Mouse (Mus musculus) hindbrain, embryonic 11.5 days (tissue): Measurements from ENCODE around the gene Nfu1. TPM values are rescaled to one million over a fixed set of nuclear protein-coding genes. Genes with fewer than 3 reads are reported as not detected.

Experiments
- ATAC-seq: fragments of 200-750 bp; cut with Nextera tagmentation; 2 replicates; pipeline ENCODE4 v1.8.0; 2017; ENCODE audit warnings: mild to moderate bottlenecking, moderate TSS enrichment, moderate library complexity; ENCODE audit not compliant: low FRiP score
- DNase-seq: peaks from one replicate; pipeline ENCODE4 v3.0.0-alpha.2; 2015; ENCODE audit warnings: low spot score
- H3K27ac ChIP-seq: fragments of 300-500 bp; sonication (generic); 2 replicates; pipeline ENCODE4 v1.5.1; 2014; ENCODE audit warnings: mild to moderate bottlenecking, low read depth, low read length
- H3K27me3 ChIP-seq: fragments of 300-500 bp; sonication (generic); 2 replicates; pipeline ENCODE4 v1.6.1; 2014; ENCODE audit warnings: mild to moderate bottlenecking, low read length, moderate library complexity, mixed read lengths; ENCODE audit not compliant: control insufficient read depth, insufficient read depth
- H3K36me3 ChIP-seq: fragments of 300-500 bp; sonication (generic); 2 replicates; pipeline ENCODE4 v1.6.1; 2014; ENCODE audit warnings: mild to moderate bottlenecking, low read length, moderate library complexity, mixed read lengths; ENCODE audit not compliant: control insufficient read depth, insufficient read depth
- H3K4me1 ChIP-seq: fragments of 300-500 bp; sonication (generic); replicated peaks from 2 replicates; pipeline ENCODE4 v1.6.1; 2014; ENCODE audit warnings: low read length, mixed read lengths; ENCODE audit not compliant: control insufficient read depth, insufficient read depth
- H3K4me2 ChIP-seq: fragments of 300-500 bp; sonication (generic); replicated peaks from 2 replicates; pipeline ENCODE4 v1.6.1; 2014; ENCODE audit warnings: mild to moderate bottlenecking, low read depth, low read length
- H3K4me3 ChIP-seq: fragments of 300-500 bp; sonication (generic); 2 replicates; pipeline ENCODE4 v1.5.1; 2014; ENCODE audit warnings: low read depth, low read length
- H3K9ac ChIP-seq: fragments of 300-500 bp; sonication (generic); 2 replicates; pipeline ENCODE4 v1.6.1; 2014; ENCODE audit warnings: low read depth, low read length
- H3K9me3 ChIP-seq: fragments of 300-500 bp; sonication (generic); 2 replicates; pipeline ENCODE4 v1.6.1; 2016; ENCODE audit warnings: low read length; ENCODE audit not compliant: control insufficient read depth
- WGBS: fragments of 180-500 bp; shearing (Covaris S2); extraction: QIAGEN DNeasy Blood & Tissue Kit; methylation state at CpG from one replicate; pipeline ENCODE4 v1.1.7; 2014; 5-methylcytosine and 5-hydroxymethylcytosine counted together
- polyA plus RNA-seq: library from polyadenylated mRNA; unstranded; fragments of >200 nt; fragmentation: Nextera tagmentation; extraction: Ambion mirVana; gene quantifications from 2 replicates; pipeline ENCODE4 v1.2.1, GENCODE M21; 2014

Gene Nfu1
- polyA plus RNA-seq = 95.8 and 102 TPM in 2 replicates

- ATAC-seq (no peak), DNase-seq (no peak)
- peak within 1 kb of the TSS; percentile 59 for H3K4me3 ChIP-seq
- 0 out of 2 replicates have a peak within 1 kb of the TSS, but pooled peaks have one; percentile 17 for H3K27ac ChIP-seq
- H3K4me1 ChIP-seq = no peaks in the 10 kb centered on the region
- WGBS = 82% methylated on average over 6 of the region's 6 CpGs
- peak within 1 kb of the TSS; percentile 52 for H3K4me2 ChIP-seq
- no peaks in the 10 kb centered on the region for H3K27me3 ChIP-seq
- no peaks in the 10 kb centered on the region for H3K36me3 ChIP-seq
- H3K9ac ChIP-seq = peak within 1 kb of the TSS; percentile 85
- H3K9me3 ChIP-seq = no peaks in the 10 kb centered on the region
Observed at GRCm38 (mm10) chr6:87008887-87009286, at the start of gene Nfu1. TSS of gene Nfu1 (plus strand) at chr6:87009236.

GRCm38 (mm10) chr6:86963987-86964685, 44.9 kb upstream of the Nfu1 start:
- H3K27ac ChIP-seq = no peak overlapping the region
- no peak overlapping the region for H3K9ac ChIP-seq
- H3K4me3 ChIP-seq = no peak overlapping the region
- no peaks in the 10 kb centered on the region for H3K27me3 ChIP-seq
- H3K4me1 ChIP-seq = no peaks in the 10 kb centered on the region
- no peaks in the 10 kb centered on the region for H3K9me3 ChIP-seq
- WGBS = 94% methylated on average over 7 of the region's 7 CpGs
- H3K36me3 ChIP-seq = 0 out of 2 replicates have a peak, but pooled peaks cover 6% of the 10 kb centered on the region
- DNase-seq = no peak
- no peak overlapping the region for H3K4me2 ChIP-seq
- ATAC-seq = no peak

GRCm38 (mm10) chr6:86967166-86967565, 41.9 kb upstream of the Nfu1 start:
- Histone ChIP-seq H3K9ac (no peak overlapping the region), H3K36me3 (0 out of 2 replicates have a peak, but pooled peaks cover 3% of the 10 kb centered on the region), H3K4me2 (no peak overlapping the region), H3K4me1 (no peaks in the 10 kb centered on the region), H3K27me3 (no peaks in the 10 kb centered on the region), H3K4me3 (no peak overlapping the region), H3K9me3 (no peaks in the 10 kb centered on the region), H3K27ac (no peak overlapping the region)
- no peak for ATAC-seq
- WGBS = 80% methylated on average over 2 of the region's 2 CpGs
- no peak for DNase-seq

GRCm38 (mm10) chr6:86973956-86974355, 35.1 kb upstream of the Nfu1 start:
- Histone ChIP-seq H3K27ac (no peak overlapping the region), H3K4me1 (no peaks in the 10 kb centered on the region), H3K9ac (no peak overlapping the region), H3K4me3 (no peak overlapping the region), H3K27me3 (no peaks in the 10 kb centered on the region), H3K9me3 (no peaks in the 10 kb centered on the region), H3K36me3 (no peaks in the 10 kb centered on the region), H3K4me2 (no peak overlapping the region)
- ATAC-seq = no peak
- no peak for DNase-seq
- 95% methylated on average over 4 of the region's 4 CpGs for WGBS

- 85% methylated on average over 8 of the region's 8 CpGs for WGBS
- no peak overlapping the region for H3K27ac ChIP-seq
- no peaks in the 10 kb centered on the region for H3K27me3 ChIP-seq
- DNase-seq (no peak), ATAC-seq (no peak)
- H3K36me3 ChIP-seq = no peaks in the 10 kb centered on the region
- H3K4me3 ChIP-seq = no peak overlapping the region
- no peak overlapping the region for H3K4me2 ChIP-seq
- no peaks in the 10 kb centered on the region for H3K4me1 ChIP-seq
- no peaks in the 10 kb centered on the region for H3K9me3 ChIP-seq
- H3K9ac ChIP-seq = no peak overlapping the region
Observed at GRCm38 (mm10) chr6:86978156-86978908, 30.7 kb upstream of the Nfu1 start.

- H3K36me3 ChIP-seq = no peaks in the 10 kb centered on the region
- WGBS = 77% methylated on average over 6 of the region's 6 CpGs
- no peak overlapping the region for H3K4me3 ChIP-seq
- ATAC-seq (no peak), DNase-seq (no peak)
- no peak overlapping the region for H3K27ac ChIP-seq
- H3K4me2 ChIP-seq = no peak overlapping the region
- no peaks in the 10 kb centered on the region for H3K9me3 ChIP-seq
- no peaks in the 10 kb centered on the region for H3K4me1 ChIP-seq
- no peaks in the 10 kb centered on the region for H3K27me3 ChIP-seq
- H3K9ac ChIP-seq = no peak overlapping the region
Observed at GRCm38 (mm10) chr6:86978909-86979265, 30.1 kb upstream of the Nfu1 start.

- H3K27ac ChIP-seq = no peak overlapping the region
- DNase-seq (no peak), ATAC-seq (no peak)
- H3K4me3 ChIP-seq = no peak overlapping the region
- H3K4me2 ChIP-seq = no peak overlapping the region
- no peaks in the 10 kb centered on the region for H3K27me3 ChIP-seq
- H3K4me1 ChIP-seq = no peaks in the 10 kb centered on the region
- WGBS = 79% methylated on average over 2 of the region's 2 CpGs
- H3K9me3 ChIP-seq = no peaks in the 10 kb centered on the region
- no peak overlapping the region for H3K9ac ChIP-seq
- H3K36me3 ChIP-seq = no peaks in the 10 kb centered on the region
Observed at GRCm38 (mm10) chr6:86981206-86981605, 27.8 kb upstream of the Nfu1 start.

GRCm38 (mm10) chr6:86985314-86986106, 23.5 kb upstream of the Nfu1 start:
- no peaks in the 10 kb centered on the region for H3K9me3 ChIP-seq
- no peaks in the 10 kb centered on the region for H3K36me3 ChIP-seq
- no peak overlapping the region for H3K4me2 ChIP-seq
- H3K27me3 ChIP-seq = no peaks in the 10 kb centered on the region
- ATAC-seq = no peak
- no peak overlapping the region for H3K27ac ChIP-seq
- no peak for DNase-seq
- 93% methylated on average over 8 of the region's 8 CpGs for WGBS
- H3K4me1 ChIP-seq = no peaks in the 10 kb centered on the region
- H3K9ac ChIP-seq = no peak overlapping the region
- H3K4me3 ChIP-seq = no peak overlapping the region
